Mouse (Mus musculus): ENCODE measurements around the gene Ssrp1. TPM values are rescaled to one million over a fixed set of nuclear protein-coding genes. Genes with fewer than 3 reads are reported as not detected.

Gene Ssrp1
- polyA plus RNA-seq, 1 experiment from 2014 or later, result 271 TPM

DNA sequence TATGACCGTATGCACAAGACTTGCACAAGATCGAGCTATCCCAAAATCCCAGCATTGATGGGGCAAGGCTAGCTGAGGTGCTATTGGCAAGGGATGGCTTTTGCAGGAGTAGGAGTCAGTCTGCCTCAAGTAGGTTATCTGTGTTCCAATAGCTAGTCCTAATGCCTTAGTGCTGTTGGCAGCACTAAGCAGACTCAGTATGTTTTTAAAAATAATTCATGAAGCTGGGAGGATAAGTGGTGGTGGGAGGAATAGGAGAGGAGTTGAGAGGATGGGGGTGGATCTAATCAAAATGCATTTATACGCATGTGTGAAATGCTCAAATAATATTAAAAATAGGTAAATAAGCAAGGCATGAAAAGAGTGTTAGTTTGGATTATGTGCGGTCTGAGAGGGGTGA is 54.3 kb downstream of the Ssrp1 start:
- 91% methylated on average over 4 of the region's 4 CpGs for WGBS
- no peak for ATAC-seq (ENCODE audit: low read depth)
- Histone ChIP-seq H3K9me3 (ENCODE audit: control insufficient read depth, low read length) (no peaks in the 10 kb centered on the region), H3K4me2 (ENCODE audit: low read depth, low read length) (no peak overlapping the region), H3K27ac (ENCODE audit: low read length) (no peak overlapping the region), H3K27me3 (ENCODE audit: control insufficient read depth, insufficient read depth, low read depth, low read length) (no peaks in the 10 kb centered on the region), H3K4me1 (replicated peaks; ENCODE audit: control insufficient read depth, insufficient read depth, low read length) (peaks cover 20% of the 10 kb centered on the region), H3K36me3 (ENCODE audit: control insufficient read depth, insufficient read depth, low read length) (no peaks in the 10 kb centered on the region), H3K9ac (ENCODE audit: low read length) (no peak overlapping the region), H3K4me3 (ENCODE audit: low read length) (no peak overlapping the region)

DNA sequence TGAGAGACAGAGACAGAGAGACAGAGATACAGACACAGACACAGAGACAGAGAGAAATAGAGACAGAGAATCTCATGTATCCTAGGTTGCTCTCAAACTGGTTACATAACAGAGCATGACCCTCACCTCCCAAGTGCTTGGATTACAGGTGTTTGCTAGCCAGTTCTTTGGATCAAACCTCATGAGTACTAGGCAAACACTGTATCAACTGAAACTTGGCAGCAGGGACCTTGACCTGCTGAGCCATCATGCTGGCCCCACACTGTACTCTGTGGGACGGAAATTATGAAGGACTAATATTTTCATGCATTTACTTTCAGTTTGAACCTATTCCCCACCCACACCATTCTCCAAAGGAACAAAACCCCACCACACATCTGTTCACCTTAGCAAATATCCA is 56.3 kb downstream of the Ssrp1 start:
- 0 out of 2 replicates have a peak overlapping the region, but pooled peaks have one; percentile 9 for H3K27ac ChIP-seq (ENCODE audit: low read length)
- 68% methylated on average over 1 of the region's 1 CpGs for WGBS
- H3K9ac ChIP-seq (ENCODE audit: low read length), result no peak overlapping the region
- no peak overlapping the region for H3K4me2 ChIP-seq (ENCODE audit: low read depth, low read length)
- peak; percentile 65 for ATAC-seq (ENCODE audit: low read depth)
- H3K4me1 ChIP-seq (replicated peaks; ENCODE audit: control insufficient read depth, insufficient read depth, low read length), result peaks cover 20% of the 10 kb centered on the region
- no peaks in the 10 kb centered on the region for H3K36me3 ChIP-seq (ENCODE audit: control insufficient read depth, insufficient read depth, low read length)
- H3K4me3 ChIP-seq (ENCODE audit: low read length), result no peak overlapping the region
- no peaks in the 10 kb centered on the region for H3K9me3 ChIP-seq (ENCODE audit: control insufficient read depth, low read length)
- no peaks in the 10 kb centered on the region for H3K27me3 ChIP-seq (ENCODE audit: control insufficient read depth, insufficient read depth, low read depth, low read length)

DNA sequence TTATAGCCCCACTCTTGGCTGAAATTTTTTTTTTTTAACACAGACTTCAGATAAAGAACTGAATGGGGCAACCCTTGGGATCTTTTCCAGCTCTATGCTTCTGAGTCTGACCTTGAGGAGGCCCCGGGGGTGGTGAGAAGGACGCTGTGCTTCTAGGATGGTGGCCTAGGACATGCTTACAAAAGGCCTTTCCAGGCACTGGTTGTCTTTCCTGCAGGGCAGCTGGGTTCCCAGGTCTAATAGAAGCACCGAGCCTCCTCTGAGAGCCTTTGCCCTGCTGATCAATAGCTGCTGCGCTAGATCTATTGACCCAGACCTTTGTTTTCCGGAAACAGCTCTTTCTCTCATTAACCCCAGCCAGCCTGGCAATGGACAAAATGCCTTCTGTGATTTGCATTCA is 58.9 kb downstream of the Ssrp1 start:
- H3K4me1 ChIP-seq (replicated peaks; ENCODE audit: control insufficient read depth, insufficient read depth, low read length), result peaks cover 9% of the 10 kb centered on the region; the same call in 1 of the 2 replicates
- H3K9me3 ChIP-seq (ENCODE audit: control insufficient read depth, low read length), result no peaks in the 10 kb centered on the region; the same call in 1 of the 2 replicates
- no peak overlapping the region for H3K27ac ChIP-seq (ENCODE audit: low read length)
- H3K4me3 ChIP-seq (ENCODE audit: low read length), result no peak overlapping the region
- ATAC-seq (ENCODE audit: low read depth), result no peak
- WGBS, result 48% methylated on average over 5 of the region's 5 CpGs
- H3K36me3 ChIP-seq (ENCODE audit: control insufficient read depth, insufficient read depth, low read length), result no peaks in the 10 kb centered on the region
- no peak overlapping the region for H3K9ac ChIP-seq (ENCODE audit: low read length)
- no peaks in the 10 kb centered on the region for H3K27me3 ChIP-seq (ENCODE audit: control insufficient read depth, insufficient read depth, low read depth, low read length)
- no peak overlapping the region for H3K4me2 ChIP-seq (ENCODE audit: low read depth, low read length)

Other genes with a start within 250 kb of the Ssrp1 start
- 76.0 and 82.9 TPM in 2 replicates for gene Ube2l6, start 238.4 kb upstream of the Ssrp1 start, polyA plus RNA-seq (2015; fragmentation: Nextera tagmentation; extraction: Ambion mirVana)
- 0.70 and 0.77 TPM in 2 replicates for gene Smtnl1, start 214.6 kb upstream of the Ssrp1 start, polyA plus RNA-seq (2015; fragmentation: Nextera tagmentation; extraction: Ambion mirVana)
- 36.9 and 39.3 TPM in 2 replicates for gene Timm10, start 210.2 kb upstream of the Ssrp1 start, polyA plus RNA-seq (2015; fragmentation: Nextera tagmentation; extraction: Ambion mirVana)
- 16.5 and 20.4 TPM in 2 replicates for gene Slc43a1, start 198.4 kb upstream of the Ssrp1 start, polyA plus RNA-seq (2015; fragmentation: Nextera tagmentation; extraction: Ambion mirVana)
- gene Rtn4rl2, start 150.5 kb upstream of the Ssrp1 start, polyA plus RNA-seq (2015; fragmentation: Nextera tagmentation; extraction: Ambion mirVana), result 0.16 and 0.31 TPM in 2 replicates
- gene Slc43a3, start 100.7 kb upstream of the Ssrp1 start, polyA plus RNA-seq (2015; fragmentation: Nextera tagmentation; extraction: Ambion mirVana), result 87.3 and 92.8 TPM in 2 replicates
- gene Prg2, start 56.8 kb upstream of the Ssrp1 start, polyA plus RNA-seq (2015; fragmentation: Nextera tagmentation; extraction: Ambion mirVana), result 0.78 TPM in 1 of 2 replicates, not detected in the other
- gene Prg3, start 49.0 kb upstream of the Ssrp1 start, polyA plus RNA-seq (2015; fragmentation: Nextera tagmentation; extraction: Ambion mirVana), result not detected in 2 replicates
- 0.55 and 0.87 TPM in 2 replicates for gene P2rx3, start 228 bp downstream of the Ssrp1 start, polyA plus RNA-seq (2015; fragmentation: Nextera tagmentation; extraction: Ambion mirVana)
- gene Tnks1bp1, start 10.8 kb downstream of the Ssrp1 start, polyA plus RNA-seq (2015; fragmentation: Nextera tagmentation; extraction: Ambion mirVana), result 56.5 and 65.8 TPM in 2 replicates
- 172 and 194 TPM in 2 replicates for gene Aplnr, start 99.0 kb downstream of the Ssrp1 start, polyA plus RNA-seq (2015; fragmentation: Nextera tagmentation; extraction: Ambion mirVana)
- 0.20 and 0.29 TPM in 2 replicates for gene Lrrc55, start 160.0 kb downstream of the Ssrp1 start, polyA plus RNA-seq (2015; fragmentation: Nextera tagmentation; extraction: Ambion mirVana)

Measured in lung, embryonic 16.5 days (tissue).